Mouse (Mus musculus): ENCODE results near the gene Eya2.

Gene Eya2

GRCm38 (mm10) chr2:165622596-165622995, 27.8 kb downstream of the Eya2 start:
- TF ChIP-seq GATA4 (IDR thresholded peaks at IDR 0.05; ENCODE audit: insufficient replicate concordance, low read length) = no peak

GRCm38 (mm10) chr2:165626826-165627225, 32.0 kb downstream of the Eya2 start:
- TF ChIP-seq GATA4 (IDR thresholded peaks at IDR 0.05; ENCODE audit: insufficient replicate concordance, low read length) = no peak

- no peak for TF ChIP-seq GATA4 (IDR thresholded peaks at IDR 0.05; ENCODE audit: insufficient replicate concordance, low read length)
Observed at GRCm38 (mm10) chr2:165627974-165628373, 33.1 kb downstream of the Eya2 start.

- TF ChIP-seq GATA4 (IDR thresholded peaks at IDR 0.05; ENCODE audit: insufficient replicate concordance, low read length) = no peak
Observed at GRCm38 (mm10) chr2:165629900-165630299, 35.1 kb downstream of the Eya2 start.

GRCm38 (mm10) chr2:165633011-165633785, 38.4 kb downstream of the Eya2 start:
- TF ChIP-seq GATA4 (IDR thresholded peaks at IDR 0.05; ENCODE audit: insufficient replicate concordance, low read length) = no peak

GRCm38 (mm10) chr2:165634481-165634880, 39.6 kb downstream of the Eya2 start:
- no peak for TF ChIP-seq GATA4 (IDR thresholded peaks at IDR 0.05; ENCODE audit: insufficient replicate concordance, low read length)

GRCm38 (mm10) chr2:165639075-165639755, 44.4 kb downstream of the Eya2 start:
- no peak for TF ChIP-seq GATA4 (IDR thresholded peaks at IDR 0.05; ENCODE audit: insufficient replicate concordance, low read length)

- TF ChIP-seq GATA4 (IDR thresholded peaks at IDR 0.05; ENCODE audit: insufficient replicate concordance, low read length) = no peak
Observed at GRCm38 (mm10) chr2:165641909-165642505, 47.2 kb downstream of the Eya2 start.

- no peak for TF ChIP-seq GATA4 (IDR thresholded peaks at IDR 0.05; ENCODE audit: insufficient replicate concordance, low read length)
Observed at GRCm38 (mm10) chr2:165643596-165643995, 48.8 kb downstream of the Eya2 start.

- TF ChIP-seq GATA4 (IDR thresholded peaks at IDR 0.05; ENCODE audit: insufficient replicate concordance, low read length) = no peak
Observed at GRCm38 (mm10) chr2:165644057-165644456, 49.2 kb downstream of the Eya2 start.

- TF ChIP-seq GATA4 (IDR thresholded peaks at IDR 0.05; ENCODE audit: insufficient replicate concordance, low read length) = no peak
Observed at GRCm38 (mm10) chr2:165651031-165651430, 56.2 kb downstream of the Eya2 start.

- no peak for TF ChIP-seq GATA4 (IDR thresholded peaks at IDR 0.05; ENCODE audit: insufficient replicate concordance, low read length)
Observed at GRCm38 (mm10) chr2:165652281-165652680, 57.4 kb downstream of the Eya2 start.

- no peak for TF ChIP-seq GATA4 (IDR thresholded peaks at IDR 0.05; ENCODE audit: insufficient replicate concordance, low read length)
Observed at GRCm38 (mm10) chr2:165653001-165653921, 58.4 kb downstream of the Eya2 start.

- no peak for TF ChIP-seq GATA4 (IDR thresholded peaks at IDR 0.05; ENCODE audit: insufficient replicate concordance, low read length)
Observed at GRCm38 (mm10) chr2:165654151-165654550, 59.3 kb downstream of the Eya2 start.

Data from liver, adult (tissue).